Mouse (Mus musculus) gastrocnemius, adult 2 months (tissue): ENCODE measurements around the gene Car11. TPM values are rescaled to one million over a fixed set of nuclear protein-coding genes. Genes with fewer than 3 reads are reported as not detected.

Experiments
- DNase-seq: peaks from one replicate; pipeline ENCODE4 v3.0.0; 2022
- H3K27ac ChIP-seq: fragments of 200-600 bp; 2 replicates; pipeline ENCODE4 v1.8.1; 2022; ENCODE audit warnings: mild to moderate bottlenecking
- H3K4me3 ChIP-seq: fragments of 200-600 bp; 2 replicates; pipeline ENCODE4 v1.8.1; 2022; ENCODE audit warnings: mild to moderate bottlenecking, moderate library complexity
- CTCF ChIP-seq: fragments of 200-600 bp; IDR thresholded peaks from 2 replicates; pipeline ENCODE4 v1.8.1; 2022; ENCODE audit warnings: antibody characterized with exemption, mild to moderate bottlenecking, moderate library complexity
- intact Hi-C: fragments of 180-260 bp; cut with DNase I; formaldehyde crosslinking; loops from one replicate; pipeline ENCODE4 v1.15.1; 2025
- total RNA-seq, 2 experiments: library from RNA; stranded (reverse); gene quantifications; 2 replicates each; pipeline ENCODE4 v1.2.3; 2021

Car11 gene
- total RNA-seq, 2 experiments from 2014 or later: 7.7 to 16.4 TPM

GRCm38 (mm10) chr7:45697894-45698293 lies 1.7 kb upstream of the Car11 start:
- DNase-seq: no peak
- Histone ChIP-seq H3K27ac (no peak overlapping the region), H3K4me3 (no peak overlapping the region)
- TF ChIP-seq CTCF: no peak
- intact Hi-C loops: no loop called here

GRCm38 (mm10) chr7:45700301-45701015 lies 815 bp downstream of the Car11 start:
- Histone ChIP-seq H3K27ac (peak overlapping the region; percentile 87), H3K4me3 (peak overlapping the region; percentile 67)
- peak; percentile 82 for DNase-seq
- TF ChIP-seq CTCF: no peak
- intact Hi-C loops: loop anchor here (5.0 kb wide), 1 partner anchor 233 kb away; the partner anchor contains the start of gene Bax

DNA sequence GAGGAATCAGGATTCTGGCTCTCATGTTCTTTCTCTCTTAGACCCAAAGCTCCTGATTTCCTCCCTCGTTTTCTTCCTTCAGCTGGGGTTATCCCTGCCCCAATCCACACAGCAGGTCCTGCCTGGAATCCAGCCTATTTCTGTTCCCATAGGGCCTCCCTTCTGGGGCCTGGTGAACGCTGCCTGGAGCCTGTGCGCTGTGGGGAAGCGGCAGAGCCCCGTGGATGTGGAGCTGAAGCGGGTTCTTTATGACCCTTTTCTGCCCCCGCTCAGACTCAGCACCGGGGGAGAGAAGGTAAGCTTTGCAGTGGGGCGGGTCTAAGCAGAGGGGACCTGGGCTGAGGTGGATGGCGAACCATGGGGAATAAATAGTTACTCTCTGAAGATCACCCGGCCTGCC lies 1.4 kb downstream of the Car11 start:
- peak overlapping the region; percentile 87 for H3K27ac ChIP-seq
- peak; percentile 57 for DNase-seq
- no peak for TF ChIP-seq CTCF
- intact Hi-C loops: loop anchor here (5.0 kb wide), 1 partner anchor 234 kb away; the partner anchor contains the start of gene Bax
- peak overlapping the region; percentile 67 for H3K4me3 ChIP-seq

DNA sequence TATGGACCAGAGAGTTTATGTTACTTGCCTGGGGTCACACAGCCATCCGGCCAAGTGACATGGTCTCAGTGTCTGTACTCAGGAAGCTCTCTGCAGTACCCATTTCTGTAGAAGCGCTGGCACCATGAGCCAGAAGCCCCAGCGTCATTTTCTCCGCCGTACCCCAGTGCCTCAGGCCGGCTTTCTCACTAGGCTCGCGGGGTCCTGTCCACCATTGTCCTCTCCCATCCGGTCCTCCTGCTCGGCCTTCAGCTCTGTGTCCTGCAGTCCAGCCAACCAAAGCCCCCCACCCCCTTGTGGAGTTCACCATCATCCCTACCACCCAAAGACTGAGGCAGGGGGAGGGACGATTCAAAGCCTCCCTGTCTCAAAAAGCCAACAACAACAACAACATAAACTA lies 2.0 kb downstream of the Car11 start:
- H3K4me3 ChIP-seq: peak overlapping the region; percentile 67
- intact Hi-C loops: loop anchor here (5.0 kb wide), 1 partner anchor 234 kb away; the partner anchor contains the start of gene Bax
- peak overlapping the region; percentile 87 for H3K27ac ChIP-seq
- no peak for DNase-seq
- no peak for TF ChIP-seq CTCF

- intact Hi-C loops: loop anchor here (5.0 kb wide), 1 partner anchor 235 kb away; the partner anchor contains the start of gene Bax
- no peak for TF ChIP-seq CTCF
- H3K4me3 ChIP-seq: no peak overlapping the region
- no peak overlapping the region; the same call in 1 of the 2 replicates for H3K27ac ChIP-seq
- no peak for DNase-seq
These were observed 2.7 kb downstream of the Car11 start for GRCm38 (mm10) chr7:45702316-45702715.

GRCm38 (mm10) chr7:45702809-45703520 lies 3.3 kb downstream of the Car11 start:
- peak; percentile 30 for DNase-seq
- TF ChIP-seq CTCF: no peak
- peak overlapping the region; percentile 93 for H3K27ac ChIP-seq
- H3K4me3 ChIP-seq: no peak overlapping the region
- intact Hi-C loops: loop anchor here (5.0 kb wide), 1 partner anchor 236 kb away; the partner anchor contains the start of gene Bax

DNA sequence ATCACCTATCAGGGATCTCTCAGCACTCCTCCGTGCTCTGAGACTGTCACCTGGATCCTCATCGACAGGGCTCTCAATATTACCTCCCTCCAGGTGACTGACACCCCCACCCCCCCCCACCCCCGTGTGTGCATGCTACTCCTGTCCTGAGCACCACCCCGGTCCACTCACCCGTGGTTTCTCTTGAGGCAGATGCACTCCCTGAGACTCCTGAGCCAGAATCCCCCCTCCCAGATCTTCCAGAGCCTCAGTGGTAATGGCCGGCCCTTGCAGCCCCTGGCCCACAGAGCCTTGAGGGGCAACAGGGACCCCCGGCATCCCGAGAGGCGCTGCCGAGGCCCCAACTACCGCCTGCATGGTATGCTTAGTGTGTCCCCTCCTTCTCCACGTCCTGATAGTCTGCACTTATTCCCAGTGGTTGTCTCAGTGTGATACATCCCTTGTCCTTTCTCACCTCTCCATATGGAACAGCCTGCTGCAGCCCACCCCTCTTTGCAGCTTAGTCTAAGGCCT lies 3.9 kb downstream of the Car11 start:
- no peak for TF ChIP-seq CTCF
- peak overlapping the region; percentile 79 for H3K4me3 ChIP-seq
- peak overlapping the region; percentile 93 for H3K27ac ChIP-seq
- intact Hi-C loops: loop anchor here (5.0 kb wide), 1 partner anchor 236 kb away; the partner anchor contains the start of gene Bax
- DNase-seq: peak; percentile 47

- H3K4me3 ChIP-seq: peak overlapping the region; percentile 79
- peak overlapping the region; percentile 93 for H3K27ac ChIP-seq
- intact Hi-C loops: loop anchor here (5.0 kb wide), 1 partner anchor 237 kb away; the partner anchor contains the start of gene Bax
- no peak for TF ChIP-seq CTCF
- peak; percentile 75 for DNase-seq
These were observed 4.5 kb downstream of the Car11 start for GRCm38 (mm10) chr7:45704046-45704559.

DNA sequence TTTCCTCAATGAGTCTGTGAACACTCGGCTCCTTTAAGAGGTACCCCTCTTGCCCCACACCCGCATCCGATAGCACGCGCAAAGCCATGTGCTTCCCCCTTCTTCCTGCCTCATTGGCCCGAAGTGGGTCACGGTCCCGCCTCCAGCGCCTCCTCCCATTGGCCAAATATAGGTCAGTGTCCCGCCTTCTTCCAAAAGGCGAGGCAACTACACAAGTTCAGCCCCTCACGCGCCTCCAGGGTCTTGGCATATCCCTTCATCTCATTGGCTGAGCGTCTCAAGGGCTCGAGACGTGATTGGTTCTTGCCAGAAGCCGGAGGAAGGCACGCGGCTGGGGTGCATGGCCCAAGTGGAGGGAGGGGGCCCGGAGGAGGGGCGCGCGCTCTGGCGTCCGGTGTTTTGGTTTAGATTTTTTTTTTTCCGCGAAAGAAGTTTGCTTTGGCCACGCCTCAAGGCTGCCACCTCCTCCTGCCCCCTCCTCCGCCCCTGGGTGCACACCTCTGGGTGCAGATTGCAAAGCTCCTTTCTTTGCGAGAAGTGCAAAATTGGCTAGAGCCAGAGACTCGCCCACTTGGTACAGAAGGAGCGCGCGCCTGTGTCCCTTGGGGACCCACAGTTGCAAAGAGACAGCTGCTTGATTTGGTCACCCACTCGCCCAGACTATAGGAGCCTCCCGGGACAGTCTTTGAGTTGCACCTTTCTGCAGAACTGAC lies 5.2 kb downstream of the Car11 start, which contains the start of gene Dbp:
Dbp (plus strand) TSS at position 359 of the 713 bp plus-strand sequence.
- peak within 1 kb of the TSS; percentile 93 for H3K27ac ChIP-seq
- intact Hi-C loops: loop anchor here (5.0 kb wide), 1 partner anchor 238 kb away; the partner anchor contains the start of gene Bax
- peak within 1 kb of the TSS; percentile 79 for H3K4me3 ChIP-seq
- peak; percentile 99 for DNase-seq
- no peak for TF ChIP-seq CTCF

DNA sequence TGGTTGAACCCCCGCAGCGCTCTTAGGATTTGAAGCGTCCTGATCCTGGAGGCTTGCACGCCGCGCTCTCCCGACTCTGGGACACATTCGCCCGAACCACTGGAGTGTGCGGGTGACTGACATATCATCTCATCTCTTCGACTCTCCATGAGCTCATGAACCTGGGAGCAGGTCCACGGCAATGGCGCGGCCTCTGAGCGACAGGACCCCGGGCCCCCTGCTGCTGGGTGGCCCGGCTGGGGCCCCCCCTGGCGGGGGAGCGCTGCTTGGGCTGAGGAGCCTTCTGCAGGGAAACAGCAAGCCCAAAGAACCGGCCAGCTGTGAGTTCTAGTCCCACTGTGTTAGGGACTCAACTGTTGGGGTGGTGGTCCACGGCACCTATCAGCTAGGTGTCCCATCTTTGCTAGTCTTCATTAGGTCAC lies 5.8 kb downstream of the Car11 start:
- intact Hi-C loops: no loop called here
- Histone ChIP-seq H3K27ac (peak overlapping the region; percentile 93), H3K4me3 (peak overlapping the region; percentile 79)
- peak; percentile 69 for DNase-seq
- no peak for TF ChIP-seq CTCF

- H3K27ac ChIP-seq: peak overlapping the region; percentile 93
- peak; percentile 93 for DNase-seq
- TF ChIP-seq CTCF: no peak
- intact Hi-C loops: no loop called here
- H3K4me3 ChIP-seq: peak overlapping the region; percentile 79
These were observed 6.2 kb downstream of the Car11 start for GRCm38 (mm10) chr7:45705873-45706281.

DNA sequence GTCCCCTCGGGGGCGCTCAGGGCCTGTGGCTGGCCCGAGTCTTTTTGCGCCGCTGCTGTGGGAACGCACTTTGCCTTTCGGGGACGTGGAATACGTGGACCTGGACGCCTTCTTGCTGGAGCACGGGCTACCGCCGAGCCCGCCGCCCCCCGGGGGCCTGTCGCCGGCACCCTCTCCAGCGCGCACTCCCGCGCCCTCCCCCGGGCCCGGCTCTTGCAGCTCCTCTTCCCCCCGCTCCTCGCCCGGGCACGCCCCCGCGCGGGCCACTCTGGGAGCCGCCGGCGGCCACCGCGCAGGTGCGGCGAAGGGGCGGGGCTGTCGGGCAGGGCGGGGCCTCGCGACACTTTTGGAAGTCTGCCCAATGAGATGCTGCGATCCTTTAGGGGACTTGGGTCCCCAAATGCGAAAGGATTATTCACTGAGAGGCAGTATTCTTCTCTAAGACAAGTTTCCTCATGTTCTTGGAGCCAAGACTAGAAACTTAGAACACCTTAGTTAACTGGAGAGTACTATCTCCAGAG lies 7.1 kb downstream of the Car11 start:
- Histone ChIP-seq H3K27ac (peak overlapping the region; percentile 93), H3K4me3 (peak overlapping the region; percentile 79)
- no peak; the same call in 1 of the 2 replicates for TF ChIP-seq CTCF
- intact Hi-C loops: no loop called here
- DNase-seq: peak; percentile 95
